Mouse (Mus musculus) gastrocnemius, adult 8-10 months (tissue): ENCODE measurements around the gene Unc13a. TPM values are rescaled to one million over a fixed set of nuclear protein-coding genes. Genes with fewer than 3 reads are reported as not detected.

Experiments used
- DNase-seq, 2 experiments: peaks; one replicate each; pipeline ENCODE4 v3.0.0; 2022; ENCODE audit warnings: low spot score in 2 of 2
- total RNA-seq, 4 experiments: library from RNA; stranded (reverse); gene quantifications; 2 replicates each; pipeline ENCODE4 v1.2.4; 2022

The Unc13a gene
- total RNA-seq, 4 experiments from 2014 or later = 0.10 to 0.21 (median 0.20) TPM; not detected in 1

- DNase-seq = no peak
Measured at GRCm38 (mm10) chr8:71626753-71627152, 44.8 kb downstream of the Unc13a start.

DNA sequence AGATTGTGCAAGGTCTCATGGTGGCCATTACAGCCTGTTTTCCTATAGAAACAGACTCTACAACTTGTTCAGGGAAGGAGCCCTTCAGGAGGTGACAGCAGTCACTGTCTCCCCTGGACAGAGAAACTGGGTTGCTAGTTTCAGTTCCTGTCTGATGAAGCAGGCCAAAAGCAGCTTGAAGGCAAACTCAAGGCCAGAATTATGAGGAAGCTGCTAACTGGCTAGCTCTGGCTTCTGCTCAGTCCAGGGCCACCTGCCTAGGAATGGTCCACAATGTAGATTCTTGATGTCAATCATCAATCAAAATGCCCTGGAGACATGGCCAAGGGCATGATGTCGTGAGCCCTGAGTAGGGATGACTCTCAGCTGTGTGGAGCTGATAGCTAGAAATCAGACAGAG lies 46.5 kb downstream of the Unc13a start:
- no peak for DNase-seq

DNA sequence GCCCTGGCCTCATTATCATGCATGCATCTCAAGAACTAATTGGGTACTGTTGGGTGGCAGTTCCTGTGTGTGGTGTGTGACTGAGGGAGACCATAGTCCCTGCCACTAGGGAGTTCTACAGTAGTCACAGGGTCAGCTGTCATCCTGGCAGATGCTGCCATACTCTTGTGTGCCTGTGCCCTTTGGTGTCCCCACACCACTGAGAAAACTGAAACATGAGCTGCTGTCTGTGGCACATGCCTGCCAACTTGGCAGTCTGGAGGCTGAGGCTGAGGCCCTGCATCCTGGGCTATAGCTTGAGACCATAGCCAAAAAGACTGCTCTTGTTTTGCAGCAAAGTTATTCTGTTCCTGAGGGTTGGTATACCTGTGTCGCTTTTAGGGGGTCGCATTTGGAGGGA lies 51.8 kb downstream of the Unc13a start:
- peak; percentile 59 to 80 for DNase-seq

DNA sequence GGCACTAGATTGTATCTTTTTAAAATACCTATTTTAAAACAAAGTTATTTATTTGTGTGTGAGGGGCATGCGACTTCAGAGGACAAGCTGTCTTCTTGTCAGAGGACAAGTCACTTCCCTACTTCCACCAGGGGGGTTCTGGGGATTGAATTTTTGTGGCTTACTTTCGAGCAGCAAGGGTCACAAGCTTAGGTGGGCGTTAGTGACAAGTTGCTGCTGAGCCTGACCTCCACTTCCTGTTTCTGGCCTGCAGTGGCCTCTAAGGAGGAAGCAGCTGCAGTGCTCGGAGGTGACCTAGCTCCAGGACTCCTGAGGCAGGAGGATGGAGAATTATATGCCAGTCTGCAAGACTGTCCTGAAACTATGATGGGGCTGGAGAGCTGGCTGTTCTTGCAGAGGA lies 58.1 kb downstream of the Unc13a start:
- no peak for DNase-seq

GRCm38 (mm10) chr8:71612141-71612540 lies 59.4 kb downstream of the Unc13a start:
- DNase-seq = no peak

DNA sequence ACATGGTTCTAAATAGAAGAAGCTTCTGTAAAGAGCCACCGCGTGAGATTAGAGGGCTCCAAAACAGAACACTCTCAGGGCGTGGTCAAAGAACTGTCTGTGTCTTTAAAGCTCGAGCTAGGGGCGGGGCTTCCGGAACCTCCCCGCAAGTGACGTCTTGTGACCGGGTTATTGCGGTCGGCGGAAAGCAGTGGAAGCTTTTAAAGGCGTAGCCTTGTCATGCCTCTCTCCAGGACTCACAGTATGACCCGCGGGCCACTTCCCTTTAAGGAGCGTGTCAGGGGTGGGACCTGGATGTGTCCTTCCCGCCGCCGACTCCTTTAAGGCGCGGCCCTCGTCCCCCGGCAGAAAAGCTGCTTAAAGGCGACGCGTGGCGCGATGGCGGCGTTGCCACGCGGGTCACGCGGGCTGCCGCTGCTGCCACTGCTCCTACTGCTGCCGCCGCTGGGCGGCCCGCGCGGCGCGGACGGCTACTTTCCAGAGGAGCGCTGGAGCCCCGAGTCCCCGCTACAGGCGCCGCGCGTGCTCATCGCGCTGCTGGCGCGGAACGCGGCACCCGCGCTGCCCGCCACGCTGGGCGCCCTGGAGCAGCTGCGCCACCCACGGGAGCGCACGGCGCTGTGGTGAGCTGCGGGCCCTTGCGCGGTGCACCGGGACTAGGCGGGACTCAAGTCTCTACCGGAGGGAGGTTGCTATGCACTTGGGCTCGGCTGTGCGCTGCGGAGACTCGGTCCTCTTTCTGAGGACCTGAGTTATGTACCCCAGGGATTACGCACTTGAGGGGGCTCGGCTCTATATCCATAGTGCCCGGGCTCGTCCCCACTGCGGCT lies 60.5 kb downstream of the Unc13a start, which contains the start of gene Colgalt1:
TSS of gene Colgalt1 (plus strand) at position 177 of the 830 bp plus-strand sequence.
- peak; percentile 98 to 99 for DNase-seq

DNA sequence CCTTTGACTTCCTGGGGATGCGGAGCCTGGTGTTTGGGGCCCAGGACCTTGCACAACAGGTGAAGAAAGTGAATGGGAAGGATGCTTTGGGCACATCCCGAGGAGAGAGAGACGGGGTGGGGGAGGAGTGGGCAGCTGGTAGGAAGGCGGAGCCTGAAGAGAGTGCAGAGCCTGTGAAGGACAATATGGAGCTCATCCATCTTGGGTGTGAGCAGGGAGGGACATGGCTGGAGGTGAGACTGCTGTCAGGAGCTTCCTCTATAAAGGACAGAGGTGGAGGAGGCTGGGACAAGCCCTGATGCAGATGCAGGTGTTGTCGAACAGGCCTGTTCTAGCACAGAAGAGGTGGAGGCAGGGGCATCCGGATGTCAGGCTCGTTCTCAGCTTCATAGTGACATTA lies 67.5 kb downstream of the Unc13a start:
- no peak for DNase-seq

DNA sequence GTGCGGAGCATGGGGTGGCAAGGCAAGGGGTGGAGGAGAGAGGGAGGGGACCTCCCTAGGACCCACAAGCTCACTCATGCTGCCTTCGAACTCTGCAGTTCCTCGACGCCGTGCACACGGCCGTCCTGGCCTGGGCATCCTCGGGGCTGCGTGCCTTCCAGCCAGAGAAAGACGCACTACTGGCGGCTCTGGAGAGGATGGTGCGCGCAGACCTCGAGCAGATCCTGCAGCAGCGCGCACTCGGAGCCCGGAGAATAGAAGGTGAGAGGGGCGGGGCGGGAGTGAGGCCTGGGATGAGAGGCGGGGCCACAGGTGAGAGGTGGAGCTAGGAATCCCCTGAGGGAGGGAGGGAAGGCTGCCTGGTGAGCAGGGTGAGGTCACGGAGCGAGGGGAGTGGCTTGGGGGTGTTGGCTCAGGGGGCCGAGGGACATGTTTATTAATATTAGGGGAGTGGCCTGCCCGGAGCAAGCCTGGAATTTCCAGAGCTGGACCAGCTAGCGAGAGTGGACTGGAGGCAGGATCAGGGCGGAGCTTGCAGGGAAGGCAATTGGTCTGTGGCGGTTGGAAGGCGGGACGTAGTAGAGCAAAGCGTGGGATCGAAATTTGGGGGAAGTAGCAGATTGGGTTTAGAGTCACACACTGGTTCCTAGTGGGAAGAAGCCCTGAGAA lies 68.8 kb downstream of the Unc13a start:
- DNase-seq = peak; percentile 54 to 74

GRCm38 (mm10) chr8:71601939-71602665 lies 69.5 kb downstream of the Unc13a start:
- DNase-seq = no peak

- no peak for DNase-seq
Measured at GRCm38 (mm10) chr8:71598841-71599240, 72.7 kb downstream of the Unc13a start.

DNA sequence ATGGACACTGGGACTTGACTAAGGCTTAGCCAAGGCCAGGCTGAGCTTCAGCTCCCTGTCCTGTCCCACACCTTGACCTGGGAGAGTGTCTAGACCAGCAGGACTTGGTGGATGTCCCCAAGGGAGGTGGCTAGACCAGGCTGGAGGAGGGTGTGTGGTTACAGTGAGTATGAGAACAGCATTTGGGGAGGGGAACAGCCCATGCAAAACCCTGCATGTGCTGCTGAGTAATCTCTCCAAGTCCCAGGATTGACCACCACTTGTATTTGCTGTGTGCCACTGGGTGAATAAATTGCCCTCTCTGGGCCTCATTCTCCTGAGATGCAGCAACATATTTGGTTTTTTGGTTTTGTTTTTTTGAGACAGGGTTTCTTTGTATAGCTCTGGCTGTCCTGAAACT lies 73.2 kb downstream of the Unc13a start:
- DNase-seq = no peak

DNA sequence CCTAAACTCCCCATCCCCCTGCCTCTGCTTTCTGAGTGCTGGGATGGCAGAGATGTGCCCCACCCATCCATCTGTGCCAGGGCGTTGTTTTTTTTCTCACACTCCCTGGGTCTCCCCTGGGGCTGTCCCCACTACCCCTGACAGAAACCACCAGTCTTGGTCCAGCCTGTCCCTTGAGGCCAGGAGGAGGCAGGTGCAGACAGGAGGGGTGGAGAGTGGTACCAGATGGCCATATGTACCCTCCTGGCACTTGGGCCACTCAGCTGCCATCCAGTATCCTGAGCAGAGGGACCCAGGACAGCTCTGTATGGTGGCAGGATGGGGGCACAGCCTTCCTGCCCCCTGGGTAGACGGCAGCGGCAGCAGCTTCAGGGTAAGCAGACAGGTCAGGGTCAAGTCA lies 74.1 kb downstream of the Unc13a start, which contains the start of gene Fam129c:
TSS of gene Fam129c (plus strand) at position 198 of the 400 bp plus-strand sequence.
- no peak for DNase-seq

DNA sequence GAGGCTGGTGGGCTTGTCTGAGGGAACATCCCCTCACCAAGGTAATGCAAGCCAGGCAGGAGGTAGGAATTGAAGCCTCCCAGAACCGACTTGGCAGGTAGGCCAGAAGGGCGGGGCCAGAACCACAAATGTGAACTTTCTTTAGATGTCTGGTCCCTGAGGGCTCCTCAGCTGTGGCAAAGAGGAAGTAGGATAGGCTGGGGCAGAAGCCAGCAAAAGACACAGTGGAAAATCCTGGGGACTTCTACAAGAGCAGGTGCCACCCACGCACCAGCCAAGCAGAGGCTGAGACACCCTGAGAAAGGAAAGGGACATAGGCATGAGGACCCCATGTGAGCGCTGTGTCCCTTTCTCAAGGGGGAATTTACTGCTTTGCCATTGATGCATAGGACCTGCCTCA lies 74.8 kb downstream of the Unc13a start:
- no peak for DNase-seq

DNA sequence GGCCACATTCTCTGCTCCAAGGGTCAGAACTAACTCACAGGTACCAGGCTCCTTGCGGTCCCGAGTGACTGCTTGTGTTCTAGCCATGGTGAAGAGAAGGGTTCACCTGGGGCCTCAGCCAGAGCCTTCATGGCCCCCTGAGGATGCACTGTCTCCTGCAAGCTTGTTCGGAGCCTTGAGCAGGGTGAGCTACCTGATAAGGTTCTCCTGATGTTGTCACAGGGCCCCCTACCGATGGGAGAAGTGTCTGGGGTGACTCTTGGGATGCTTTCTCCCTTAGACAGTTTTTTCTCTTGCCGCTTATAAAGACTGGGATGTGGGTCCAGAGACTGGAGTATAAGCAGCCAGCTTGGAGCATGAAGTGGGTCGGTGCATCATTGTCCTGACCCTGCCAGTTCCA lies 75.2 kb downstream of the Unc13a start:
- no peak for DNase-seq

DNA sequence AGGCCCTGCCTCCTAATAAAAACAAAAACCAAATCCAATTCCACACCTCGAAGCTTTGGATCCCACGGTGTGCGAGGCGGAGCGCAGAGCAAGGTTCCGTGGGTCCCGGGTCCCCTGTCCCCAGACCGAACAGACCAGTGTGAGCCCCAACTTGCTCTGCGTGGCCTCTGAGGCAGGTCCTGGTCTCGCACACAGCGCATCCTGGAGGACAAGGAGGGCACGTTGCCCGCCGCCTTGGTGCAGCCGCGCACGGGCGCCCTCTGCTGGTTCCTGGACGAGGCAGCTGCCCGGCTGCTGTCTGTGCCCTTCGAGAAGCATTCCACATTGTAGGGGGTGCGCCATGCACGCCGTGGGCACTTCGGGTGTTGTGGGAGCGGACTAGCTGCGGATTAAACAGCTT lies 75.7 kb downstream of the Unc13a start:
- peak; percentile 83 to 87 for DNase-seq

GRCm38 (mm10) chr8:71594324-71594722 lies 77.2 kb downstream of the Unc13a start:
- DNase-seq = no peak

DNA sequence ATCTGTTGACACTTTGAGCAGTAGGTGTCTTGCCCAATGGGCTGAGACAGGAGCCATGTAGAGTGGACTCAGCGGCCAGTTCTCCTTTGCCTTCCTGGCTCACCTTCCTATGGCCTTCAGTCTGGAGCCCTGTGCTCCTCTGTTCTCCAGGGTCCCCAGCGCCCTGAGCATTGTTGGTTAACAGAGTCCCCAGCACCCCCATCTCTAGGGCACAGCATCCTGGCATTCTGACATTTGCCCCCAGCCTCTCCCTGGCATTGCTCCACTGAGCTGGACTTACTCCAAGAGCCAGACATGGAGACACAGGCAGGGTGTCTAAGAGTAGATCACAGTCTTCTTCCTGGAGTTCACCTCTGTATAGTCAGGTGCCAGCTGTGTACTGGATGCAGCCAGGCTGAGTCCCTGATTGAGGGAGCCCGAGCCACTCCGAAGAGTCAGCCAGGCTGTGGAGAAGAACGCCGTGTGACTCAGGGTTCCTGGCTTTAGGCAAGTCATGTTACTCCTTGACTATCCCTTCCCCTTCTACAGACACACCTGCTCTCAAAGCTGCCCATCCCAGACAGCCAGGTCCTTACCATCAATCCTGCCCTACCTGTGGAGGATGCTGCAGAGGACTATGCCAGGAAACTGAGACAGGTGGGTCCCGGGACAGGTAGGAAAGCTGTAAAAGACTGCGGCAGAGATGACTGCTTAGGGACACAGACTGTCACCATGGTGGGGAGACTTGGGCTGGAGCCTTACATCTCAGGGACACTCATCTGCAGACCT lies 77.8 kb downstream of the Unc13a start:
- no peak for DNase-seq

DNA sequence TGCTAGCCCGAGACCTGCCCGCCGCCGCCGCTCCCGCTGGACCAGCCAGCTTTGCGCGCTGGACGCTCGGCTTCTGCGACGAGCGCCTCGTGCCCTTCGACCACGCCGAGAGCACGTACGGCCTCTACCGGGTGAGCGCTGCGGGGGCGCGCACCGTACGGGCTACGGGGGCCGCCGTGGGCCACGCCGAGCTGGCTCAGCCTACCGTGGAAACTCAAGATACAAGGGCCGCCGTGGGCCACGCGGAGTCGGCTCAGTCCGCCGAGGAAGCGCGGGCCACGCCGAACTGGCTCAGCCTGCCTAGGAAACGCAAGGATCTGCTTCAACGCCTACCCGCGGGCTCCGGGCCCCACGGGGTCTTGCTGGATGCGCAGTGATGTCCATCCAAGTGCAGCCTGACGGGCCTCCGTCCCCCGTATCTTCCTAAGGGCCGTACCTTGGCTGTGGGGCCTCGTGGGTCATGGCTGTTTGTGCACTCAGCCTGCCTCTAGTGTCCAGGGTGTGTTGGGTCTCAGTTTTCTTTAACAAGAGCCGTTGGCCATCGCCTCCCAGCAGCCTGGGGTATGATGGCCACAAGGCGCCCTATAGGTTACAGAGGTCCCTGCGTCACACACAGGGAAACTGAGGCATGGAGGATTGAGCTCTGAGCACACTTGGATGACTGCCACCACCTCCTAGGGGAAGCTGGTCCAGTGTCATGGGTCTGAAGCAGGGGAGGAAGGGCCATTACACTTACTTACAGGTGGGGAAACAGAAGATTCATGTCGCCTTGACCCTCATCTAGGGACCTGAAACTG lies 79.0 kb downstream of the Unc13a start:
- peak; percentile 72 to 81 for DNase-seq

DNA sequence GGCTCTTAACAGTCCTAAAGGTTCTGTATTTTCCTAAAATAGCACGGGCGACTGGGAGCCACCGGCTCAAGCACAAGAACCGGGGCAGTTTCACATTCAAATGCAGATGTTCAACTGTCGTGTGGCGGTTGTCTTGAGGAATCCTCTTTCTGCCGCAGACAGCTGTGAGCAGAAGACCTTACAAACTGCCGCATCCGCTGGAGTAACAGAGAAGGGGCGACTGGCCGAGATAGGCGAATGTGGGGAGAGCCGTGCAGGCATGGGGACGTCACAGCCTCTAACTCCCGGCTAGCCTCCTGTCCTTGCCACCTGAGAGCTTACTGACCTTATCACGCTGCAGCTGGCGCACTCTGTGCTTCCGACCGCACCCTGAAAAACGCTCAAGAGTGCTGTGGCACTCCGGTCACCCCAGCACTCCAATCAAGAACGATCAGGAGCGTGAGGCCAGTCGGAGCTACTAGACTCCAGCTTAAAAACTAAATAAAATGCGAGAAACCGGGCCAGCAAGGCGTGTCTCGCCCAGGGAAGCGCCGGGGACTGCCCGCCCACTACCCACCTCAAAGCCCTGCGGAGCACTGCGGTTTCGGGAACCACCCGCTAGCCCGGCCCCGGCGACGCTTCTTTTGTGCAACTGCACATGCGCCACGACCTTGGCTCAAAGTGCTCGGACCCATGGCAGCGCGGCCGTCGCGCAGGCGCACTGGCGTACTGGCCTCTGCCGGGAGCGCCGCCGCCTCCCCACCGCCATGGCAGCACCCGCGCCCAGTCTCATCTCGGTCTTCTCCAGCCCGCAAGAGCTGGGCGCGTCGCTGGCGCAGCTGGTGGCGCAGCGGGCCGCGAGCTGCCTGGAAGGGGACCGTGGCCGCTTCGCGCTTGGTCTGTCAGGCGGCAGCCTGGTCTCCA lies 79.8 kb downstream of the Unc13a start, which contains the start of gene Pgls:
TSS of gene Pgls (plus strand) at position 706 of the 903 bp plus-strand sequence.
- peak; percentile 91 to 93 for DNase-seq
